Mouse (Mus musculus) thymus, postnatal 25 days (tissue): Measurements from ENCODE around the gene Ifnar2.

Experiments used
- DNase-seq: peaks from one replicate; pipeline ENCODE4 v3.0.0; 2022

The Ifnar2 gene

DNA sequence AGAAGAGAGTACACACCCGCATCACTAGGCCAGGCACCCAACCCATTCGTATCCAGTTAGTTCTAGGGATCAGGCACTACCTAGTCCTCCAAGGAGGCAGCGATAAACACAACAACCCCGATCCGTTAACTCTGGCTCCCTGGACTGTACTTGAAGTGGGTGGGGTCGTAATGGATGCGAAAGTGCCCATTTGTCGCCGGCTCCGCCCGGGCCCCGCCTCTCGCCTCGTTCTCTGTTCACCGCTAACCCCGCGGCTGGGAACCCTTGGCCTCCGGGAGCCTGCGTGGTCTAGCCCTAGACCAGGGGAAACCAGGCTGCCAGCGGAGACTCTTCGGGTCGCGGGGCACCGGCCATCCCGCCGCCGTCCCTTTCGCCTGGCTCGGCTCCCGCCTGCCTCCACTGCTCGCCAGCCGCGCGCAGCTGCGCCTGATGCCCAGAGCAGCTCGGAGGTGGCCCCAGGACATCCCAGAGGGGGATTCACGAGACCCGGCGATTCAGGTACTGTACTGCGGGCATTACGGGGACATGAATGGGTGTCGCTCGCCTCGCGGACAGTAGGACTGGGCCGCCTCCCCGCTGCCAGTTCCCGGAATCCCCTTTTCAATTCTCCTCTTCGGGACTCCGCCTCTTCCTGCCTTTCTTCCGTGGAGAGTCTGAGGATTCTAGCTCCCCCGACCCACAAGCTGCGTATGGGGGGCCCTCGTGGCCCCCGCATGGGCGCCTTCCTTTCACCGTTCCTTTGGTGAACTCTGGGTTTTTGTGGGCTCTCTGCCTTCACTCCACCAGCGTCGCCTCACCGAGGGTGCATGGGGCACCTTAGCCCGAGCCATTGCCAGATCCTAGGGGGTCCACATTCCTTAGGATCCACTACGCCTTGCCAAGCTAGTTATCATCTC is at the start of gene Ifnar2:
Ifnar2 (plus strand) TSS at position 207 of the 896 bp plus-strand sequence.
- DNase-seq, result peak; percentile 81

DNA sequence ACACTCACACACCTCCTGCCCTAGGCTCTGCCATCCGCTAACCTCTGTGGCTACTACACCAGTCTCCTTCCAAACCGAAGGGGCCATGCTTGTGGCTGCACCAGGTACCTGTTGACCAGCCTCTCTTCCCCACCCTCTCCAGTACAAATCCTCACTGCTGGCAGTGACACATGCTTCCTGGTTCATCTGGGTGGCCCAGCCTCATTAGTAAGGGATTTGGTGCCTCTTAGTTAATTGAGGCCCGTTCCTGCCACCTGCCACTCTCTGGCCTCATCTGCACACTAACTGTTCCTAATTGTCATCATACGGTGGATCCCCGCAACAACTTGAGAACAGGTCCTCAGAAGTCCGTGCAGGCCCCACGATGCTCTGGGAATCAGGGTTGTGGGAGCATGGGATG is 45.0 kb upstream of the Ifnar2 start:
- DNase-seq, result no peak

DNA sequence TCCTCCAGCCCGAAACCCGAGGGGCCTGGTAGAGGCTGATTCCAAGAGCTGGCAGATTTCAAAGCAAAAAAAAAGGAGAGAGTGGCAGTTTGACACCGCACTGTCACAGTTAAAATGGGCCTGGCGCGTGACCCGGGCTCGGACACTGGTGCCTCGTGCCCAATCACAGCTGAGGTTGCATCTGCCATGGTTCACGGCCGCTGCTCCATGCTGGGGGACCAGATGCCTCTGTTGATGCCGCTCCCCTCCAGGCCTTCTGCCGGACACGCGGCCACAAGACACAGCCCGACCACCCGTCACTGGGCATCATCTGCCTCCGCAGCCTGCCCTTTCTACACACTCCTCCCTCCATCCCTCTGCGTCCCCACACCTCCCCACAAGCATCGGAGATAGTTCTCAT is 43.7 kb upstream of the Ifnar2 start:
- no peak for DNase-seq

DNA sequence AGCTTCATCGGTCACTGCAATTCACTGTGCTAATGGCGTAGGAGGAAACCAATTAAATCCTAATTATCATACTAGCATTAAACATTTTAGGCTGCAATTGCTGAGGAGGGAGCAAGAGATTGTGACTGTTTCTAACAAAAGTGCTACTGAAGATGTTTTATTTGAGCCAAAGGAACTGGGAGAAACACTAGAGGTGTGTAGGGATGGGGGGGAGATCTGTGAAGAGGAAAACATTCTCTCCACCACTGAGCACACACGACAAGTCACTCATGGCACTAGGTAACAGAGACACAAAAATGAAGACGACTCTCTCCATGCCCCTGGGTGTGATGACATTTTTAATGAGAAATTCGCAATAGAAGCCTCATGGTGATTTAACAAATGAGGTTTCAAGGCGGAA is 42.1 kb upstream of the Ifnar2 start:
- DNase-seq, result no peak

DNA sequence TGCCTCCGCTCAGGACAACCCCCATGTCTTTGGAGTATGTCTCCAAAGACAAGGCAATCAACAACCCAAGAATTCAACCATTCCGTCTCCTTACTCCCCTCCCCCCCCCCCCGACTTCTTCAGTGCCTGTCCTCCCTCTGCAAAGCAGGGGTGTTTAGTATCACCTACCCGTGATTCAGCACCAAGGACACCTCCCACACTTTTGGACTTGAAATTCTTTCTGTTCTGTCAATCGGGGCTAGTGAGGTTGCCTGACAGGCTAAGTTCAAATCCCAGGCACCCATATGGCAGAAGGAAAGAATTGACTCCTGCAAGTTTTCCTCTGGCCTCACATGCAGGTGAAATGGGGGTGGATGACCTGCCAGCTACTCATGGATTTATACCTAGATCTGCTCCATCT is 41.4 kb upstream of the Ifnar2 start:
- DNase-seq, result no peak

DNA sequence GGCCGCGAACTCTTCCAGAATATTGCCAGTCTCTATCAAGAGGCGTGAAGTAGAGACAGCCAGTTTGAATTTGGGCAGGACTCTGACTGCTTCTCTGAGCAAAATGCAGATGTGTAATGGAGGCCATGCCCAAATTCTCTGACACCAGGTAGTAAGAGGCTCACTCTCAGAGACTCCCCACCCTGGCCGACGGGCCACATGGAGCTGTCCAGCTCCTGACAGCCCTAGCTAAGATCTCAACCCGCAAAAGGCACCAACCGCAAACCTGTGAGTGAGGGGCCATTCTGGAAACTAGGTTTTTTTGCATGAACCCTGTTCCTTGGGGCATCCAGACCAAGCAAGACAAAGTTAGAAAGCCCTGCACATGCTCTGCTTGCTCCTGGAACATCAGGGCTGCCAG is 39.7 kb upstream of the Ifnar2 start:
- no peak for DNase-seq

DNA sequence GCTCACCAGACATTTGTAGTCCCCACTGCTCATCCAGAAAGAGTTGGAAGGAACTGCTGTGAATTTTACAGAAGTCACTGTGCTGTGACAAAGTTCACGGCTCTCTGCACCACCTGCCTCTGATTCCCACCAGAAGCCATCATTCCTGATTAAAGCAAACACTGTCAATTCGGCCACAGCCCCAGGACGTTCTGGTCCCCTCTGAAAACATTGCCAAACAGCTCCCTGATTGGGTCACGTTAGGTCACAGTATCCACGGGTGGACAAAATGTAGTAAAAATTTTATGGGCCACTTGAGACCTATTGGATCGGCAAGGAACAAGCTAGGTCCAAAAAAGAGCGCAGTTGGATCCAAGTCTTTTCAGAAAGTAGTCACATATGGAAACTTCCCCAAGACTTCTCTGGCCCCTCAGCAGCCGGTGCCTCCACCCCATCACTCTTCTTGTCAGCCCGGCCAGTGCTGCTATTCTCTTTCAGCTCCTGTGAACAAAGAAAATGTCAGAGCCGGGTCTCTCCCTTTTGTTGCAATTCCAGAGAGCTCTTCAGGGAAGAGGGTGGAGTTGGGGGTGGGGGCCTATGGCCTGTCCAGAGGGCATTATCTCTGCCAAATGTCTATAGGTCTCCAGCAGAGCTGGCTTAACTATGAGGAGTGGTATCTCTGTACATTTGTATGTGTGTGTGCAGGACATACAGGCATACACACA is 38.2 kb upstream of the Ifnar2 start:
- no peak for DNase-seq

DNA sequence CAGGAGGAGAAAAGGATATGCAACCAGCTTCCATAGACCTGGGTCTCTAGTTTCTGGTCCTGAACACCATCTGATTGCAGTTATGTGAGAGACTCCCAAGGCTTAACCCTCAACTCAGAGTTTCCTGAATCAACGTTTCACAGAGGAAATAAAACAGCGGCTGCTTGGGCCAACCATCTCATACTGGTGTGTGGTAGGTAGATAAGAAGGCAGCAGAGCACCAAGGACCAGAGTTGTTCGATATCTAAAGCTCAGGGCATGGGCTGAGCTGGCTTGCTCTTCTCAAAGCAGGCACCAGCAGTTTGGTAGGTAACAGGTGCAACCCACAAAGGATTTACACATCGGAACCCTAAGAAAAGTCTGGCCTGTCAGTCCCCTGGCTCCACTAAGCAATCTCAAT is 35.8 kb upstream of the Ifnar2 start:
- DNase-seq, result no peak

DNA sequence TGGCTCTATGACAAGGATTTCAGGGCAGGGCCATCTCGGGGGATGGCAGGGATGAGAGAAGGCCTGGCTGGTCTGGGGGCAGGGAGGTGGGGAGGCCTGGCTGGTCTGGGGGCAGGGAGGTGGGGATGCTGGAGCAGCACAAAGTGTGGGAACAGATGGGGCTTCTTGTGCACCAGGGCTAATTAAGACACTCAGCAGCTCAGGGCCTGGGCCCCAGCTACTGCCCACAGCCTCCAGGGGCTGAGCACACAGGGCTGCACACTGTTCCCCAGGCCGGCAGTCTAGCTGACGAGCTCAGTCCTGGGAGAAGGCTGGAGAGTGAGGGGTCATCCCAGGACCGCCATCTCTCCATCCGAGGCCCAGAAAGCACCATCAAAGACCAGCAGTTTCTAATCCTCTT is 35.1 kb upstream of the Ifnar2 start:
- no peak for DNase-seq

DNA sequence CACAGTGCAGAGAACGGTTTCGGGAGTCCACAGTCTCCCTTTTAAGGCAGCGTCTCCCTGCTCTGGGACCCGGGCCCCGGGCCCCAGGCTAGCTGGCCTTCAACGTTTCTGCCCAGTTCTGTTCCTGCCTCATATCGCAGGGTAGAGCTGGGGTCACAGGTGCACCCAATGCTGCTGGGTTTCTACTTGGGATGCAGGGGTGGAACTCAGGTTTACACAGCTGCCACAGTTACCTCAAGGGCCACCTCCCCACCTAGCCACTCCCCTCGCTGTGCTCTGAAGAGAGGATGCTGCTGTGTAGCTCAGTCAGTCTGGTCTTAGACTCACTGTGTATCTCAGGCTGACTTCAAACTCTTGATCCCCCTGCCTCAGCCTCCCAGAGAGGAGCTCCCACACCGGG is 26.1 kb upstream of the Ifnar2 start:
- DNase-seq, result no peak

DNA sequence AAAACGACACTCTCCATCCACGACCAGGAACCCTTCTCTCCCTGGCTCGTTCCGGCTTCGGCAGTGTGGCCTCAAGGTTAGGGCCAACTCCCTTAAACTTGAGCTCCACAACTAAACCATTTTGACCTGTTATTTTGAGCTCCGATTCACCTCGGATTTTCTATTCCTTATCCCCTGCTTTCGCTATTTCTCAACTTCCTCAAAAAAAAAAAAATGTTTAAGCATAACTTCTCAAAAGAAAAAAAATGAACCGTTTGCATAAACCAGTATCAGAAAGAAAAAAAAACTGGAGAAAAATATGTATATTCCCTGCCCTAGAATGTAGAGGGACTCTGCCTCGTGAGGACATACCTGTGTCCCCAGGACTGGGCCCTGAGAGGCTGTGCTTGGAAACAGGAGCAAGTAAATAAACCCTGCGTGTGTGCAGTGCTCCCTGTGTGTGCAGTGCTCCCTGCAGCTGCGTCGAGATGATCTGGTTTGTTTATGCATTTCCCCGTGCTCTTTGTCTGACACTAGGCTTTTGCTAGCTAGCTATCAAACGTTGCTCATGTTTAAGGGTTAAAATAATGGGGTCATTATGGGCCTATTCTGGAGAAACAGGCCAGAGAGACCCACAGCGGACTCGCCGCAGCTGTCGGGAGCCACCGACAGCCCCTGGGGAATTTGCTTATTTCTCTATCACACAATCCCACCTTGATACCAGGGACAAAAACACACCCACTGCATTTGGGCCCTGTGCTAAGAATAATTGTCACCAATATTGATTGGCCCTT is 24.9 kb upstream of the Ifnar2 start:
- DNase-seq, result no peak

DNA sequence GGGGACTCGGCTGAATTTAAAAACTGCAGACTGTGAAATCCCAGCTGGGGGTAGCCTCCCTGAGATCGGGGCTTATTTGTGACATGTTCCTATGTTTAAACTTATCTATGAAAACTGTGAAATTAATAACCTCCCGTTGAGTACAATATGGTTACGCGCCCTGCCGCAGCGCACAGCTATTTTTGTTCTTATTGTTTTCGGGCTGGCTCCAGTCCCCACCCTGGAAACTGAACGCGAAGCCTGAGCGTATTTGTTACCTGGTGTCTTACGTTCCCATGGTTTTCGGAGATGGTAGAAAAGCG is 24.4 kb upstream of the Ifnar2 start:
- DNase-seq, result no peak

DNA sequence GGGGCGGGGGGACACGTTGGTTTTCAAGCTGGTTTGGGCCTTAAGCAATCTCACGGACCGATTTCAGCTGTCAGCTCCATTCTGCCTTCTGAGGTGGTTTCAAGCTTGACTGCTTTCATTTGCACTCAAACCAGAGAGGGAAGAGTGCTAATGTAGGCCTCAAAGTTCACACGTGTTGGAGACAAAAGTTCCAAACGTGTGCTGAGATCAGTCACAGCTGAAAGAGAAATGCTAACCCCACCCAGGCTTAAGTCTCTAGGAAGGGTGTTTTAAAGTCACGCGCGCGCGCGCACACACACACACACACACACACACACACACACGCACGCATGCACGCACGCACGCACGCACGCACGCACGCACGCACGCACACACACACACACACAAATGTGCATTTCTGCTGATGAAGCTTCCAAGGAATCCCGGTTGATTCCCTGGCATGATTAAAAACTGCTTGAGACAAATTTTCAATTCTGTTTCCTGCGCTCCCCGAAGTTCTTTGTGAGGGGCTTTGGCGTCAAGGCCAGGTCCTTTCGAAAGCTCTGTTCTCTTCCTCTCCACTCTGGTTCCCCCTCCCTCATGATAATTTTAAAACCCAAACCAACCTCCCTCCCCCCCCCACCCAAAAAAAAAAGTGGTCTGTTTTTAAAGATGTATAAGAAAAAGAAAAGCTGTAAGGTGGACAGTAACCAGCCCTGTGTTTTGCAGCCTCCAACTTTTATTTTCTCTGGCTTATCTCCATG is 23.8 kb upstream of the Ifnar2 start:
- DNase-seq, result peak; percentile 30

DNA sequence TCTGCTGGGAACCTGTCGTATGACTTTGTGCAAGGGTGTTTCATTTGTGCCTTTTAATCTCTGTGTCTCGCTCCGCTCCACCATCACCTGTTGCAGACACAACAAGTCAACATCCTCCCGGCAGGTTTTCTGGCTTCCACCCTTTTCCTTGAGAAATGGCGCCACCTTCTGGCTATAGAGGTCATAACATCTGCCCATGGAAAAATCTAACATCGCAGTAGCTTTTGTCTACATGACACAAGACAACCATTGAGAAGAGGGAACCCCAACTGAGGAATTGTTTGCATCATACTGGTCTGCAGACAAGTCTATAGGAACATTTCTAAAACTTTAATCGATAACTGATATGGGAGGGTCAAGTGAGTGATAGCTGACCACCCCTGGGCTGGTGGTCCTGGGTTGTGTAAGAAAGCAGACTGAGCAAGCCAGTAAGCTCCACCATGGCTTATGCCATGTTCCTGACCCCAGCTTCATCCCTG is 20.5 kb upstream of the Ifnar2 start:
- DNase-seq, result peak; percentile 80

DNA sequence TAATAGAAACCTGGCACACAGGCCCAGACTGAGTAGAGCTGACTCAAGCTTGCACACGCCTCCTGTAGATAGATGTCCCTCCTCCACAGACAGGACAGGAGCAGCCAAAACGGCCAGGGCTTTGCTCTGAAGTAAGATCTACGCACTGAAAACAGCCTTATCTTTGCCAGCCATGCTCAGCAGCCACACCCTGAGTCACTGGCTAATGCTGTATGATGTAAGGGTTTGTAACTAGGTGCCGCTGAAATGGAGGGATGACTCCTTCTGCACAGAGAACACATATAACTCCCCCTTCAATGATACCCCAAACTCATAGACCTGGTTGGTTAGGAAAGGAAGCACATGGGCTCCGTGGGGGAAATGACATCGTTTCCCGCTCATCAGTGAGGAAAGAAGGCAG is 19.8 kb upstream of the Ifnar2 start:
- DNase-seq, result no peak

DNA sequence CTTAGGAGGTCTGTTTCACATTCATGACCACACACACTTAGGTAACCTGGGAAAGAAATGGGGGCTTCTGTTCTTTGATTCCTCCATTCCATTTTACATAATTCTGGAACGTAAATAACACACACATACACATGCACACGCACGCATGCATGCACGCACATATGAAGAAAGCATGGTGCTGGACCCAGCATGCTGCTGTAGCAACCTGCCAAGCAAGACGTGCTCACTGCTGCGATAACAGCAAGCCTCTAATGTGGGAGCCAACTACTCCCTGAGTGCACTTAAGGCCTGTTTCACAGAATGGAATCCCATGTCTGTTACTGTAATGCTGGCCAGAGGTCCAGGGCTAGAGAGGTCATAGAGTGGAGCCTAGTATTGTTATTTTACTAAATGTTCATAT is 19.4 kb upstream of the Ifnar2 start:
- no peak for DNase-seq

DNA sequence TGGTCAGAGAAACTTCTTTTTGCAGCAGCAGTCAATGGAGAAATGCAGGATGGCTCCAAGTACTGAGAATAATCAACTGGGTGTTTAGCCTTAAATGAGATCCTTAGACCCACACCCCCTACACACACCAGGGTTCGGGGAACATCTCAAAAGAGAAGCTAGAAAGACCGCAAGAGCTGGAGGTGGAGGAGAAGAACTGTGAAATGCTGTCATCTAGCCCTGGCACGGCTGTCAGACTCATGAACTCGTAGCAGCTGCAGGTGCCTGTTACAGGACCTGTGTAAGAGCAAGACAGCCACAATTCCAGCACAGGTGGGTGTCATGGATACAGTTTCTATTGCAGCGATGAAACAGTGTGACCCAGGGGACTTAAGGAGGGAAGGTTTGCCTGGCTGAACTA is 18.9 kb upstream of the Ifnar2 start:
- DNase-seq, result no peak

DNA sequence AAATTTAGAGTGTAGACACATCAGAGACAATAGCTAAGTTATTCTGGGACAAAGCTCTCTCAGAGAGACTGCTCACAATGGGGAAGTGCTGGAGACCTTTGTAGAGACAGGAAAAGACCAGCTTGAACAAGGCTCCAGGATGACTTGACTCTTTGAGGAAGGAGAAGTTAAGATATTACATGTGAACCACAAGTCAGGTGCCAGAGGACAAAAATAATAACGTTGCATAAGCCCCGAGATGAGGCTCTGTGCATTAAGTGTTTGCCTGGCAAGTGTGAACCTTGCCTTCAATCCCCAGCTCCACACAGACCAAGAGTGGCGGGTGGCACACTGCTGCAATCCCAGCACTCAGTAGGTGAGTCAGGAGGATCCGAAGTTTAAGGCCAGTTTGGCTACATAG is 18.0 kb upstream of the Ifnar2 start:
- DNase-seq, result no peak

DNA sequence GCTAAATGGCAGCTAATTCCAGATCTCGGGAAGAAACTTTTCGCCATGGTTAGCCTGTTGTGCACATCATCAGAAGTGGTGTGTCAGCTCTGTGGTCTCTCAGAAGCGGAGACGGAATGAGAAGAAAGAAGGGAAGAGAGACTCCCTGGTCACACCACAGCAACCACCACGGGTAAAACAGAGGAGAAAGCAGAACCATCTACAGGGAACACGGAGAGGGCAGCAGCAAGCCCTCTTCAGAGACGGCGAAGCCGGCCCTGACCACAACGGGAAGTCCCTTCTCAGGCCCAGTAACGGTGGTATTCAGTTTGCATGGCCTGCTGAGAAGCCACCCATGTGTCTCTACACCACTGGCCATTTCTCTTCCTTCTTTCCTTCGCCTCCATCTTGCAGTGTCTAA is 17.4 kb upstream of the Ifnar2 start:
- no peak for DNase-seq

DNA sequence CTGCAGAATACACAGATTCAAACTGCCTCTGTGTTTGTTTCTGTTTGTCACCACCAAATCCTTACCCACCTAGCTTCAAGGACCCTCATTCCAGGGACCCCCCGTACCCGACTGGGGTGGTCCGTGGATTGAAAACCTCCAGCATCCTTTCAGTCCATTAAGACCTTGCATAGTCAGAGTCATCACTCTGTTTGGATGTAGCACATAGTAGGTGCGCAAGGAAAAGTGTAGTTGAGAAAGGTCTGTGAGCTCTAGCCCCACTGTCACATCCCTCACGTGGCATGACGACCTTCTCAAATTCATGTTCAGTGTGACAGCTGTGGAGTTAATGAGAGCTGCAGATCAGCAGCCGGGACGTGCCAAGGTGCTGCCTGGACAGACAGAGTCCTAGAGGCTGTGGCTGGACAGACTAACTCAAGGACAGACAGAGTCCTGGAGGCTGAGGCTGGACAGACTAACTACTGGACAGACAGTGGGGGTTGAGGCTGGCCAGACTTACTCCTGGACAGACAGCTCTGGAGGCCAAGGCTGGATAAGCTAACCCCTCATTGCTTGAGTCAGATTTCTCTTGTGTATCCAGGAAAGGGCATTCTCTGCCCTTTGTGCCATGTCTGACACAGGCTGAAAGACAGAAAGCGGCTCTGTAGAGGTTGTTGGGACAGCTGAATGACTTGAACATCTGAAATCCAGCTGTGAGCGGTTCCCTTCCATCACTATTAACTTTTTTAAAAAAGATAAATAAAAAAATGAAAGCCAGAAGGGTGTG is 15.6 kb upstream of the Ifnar2 start:
- no peak for DNase-seq

DNA sequence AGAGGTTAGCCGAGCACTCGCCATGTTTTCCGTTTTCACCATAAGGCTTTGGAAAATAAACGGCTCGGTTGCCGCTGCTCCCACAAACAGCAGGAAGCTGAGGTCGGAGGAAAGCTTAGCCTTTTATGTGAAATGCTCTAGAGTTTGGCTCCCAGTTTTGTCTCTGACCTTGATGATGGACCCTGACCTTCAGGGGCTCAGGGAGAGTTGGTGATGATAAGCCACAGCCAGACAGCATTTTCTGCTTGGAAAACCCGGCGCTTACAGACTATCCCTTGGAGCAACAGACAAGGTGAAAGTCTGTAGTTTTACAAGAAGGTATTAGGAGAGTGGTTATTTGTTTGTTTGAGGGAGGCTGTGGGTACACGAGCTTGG is 15.1 kb upstream of the Ifnar2 start:
- DNase-seq, result no peak

DNA sequence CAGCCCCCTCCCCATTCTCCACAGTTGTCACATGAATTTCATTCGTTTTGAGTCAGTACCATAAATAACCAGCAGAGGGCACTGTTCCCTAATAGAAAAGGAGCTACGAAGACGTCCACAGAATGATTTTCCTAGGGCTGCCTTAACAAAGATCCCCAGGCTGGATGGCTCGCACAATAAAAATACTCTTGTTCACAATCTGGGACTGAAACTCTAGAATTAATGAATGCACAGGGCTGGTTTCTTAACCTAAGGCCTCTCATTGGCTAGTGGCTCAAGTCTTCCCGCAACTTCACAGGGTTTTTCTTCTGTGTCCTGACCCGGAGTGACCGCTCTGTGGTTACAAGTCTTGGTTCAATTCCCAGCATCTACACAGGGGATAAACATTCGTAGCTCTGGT is 14.0 kb upstream of the Ifnar2 start:
- DNase-seq, result peak; percentile 55
